Mouse (Mus musculus): ENCODE results near the gene Ang5.
"Not testable (repeated sequence)": the region's sequence is repeated elsewhere in the genome, so short reads cannot be mapped to it uniquely, and the experiment has no call there.

Ang5 gene
- long read RNA-seq, experiment 1 = 0 reads
- long read RNA-seq, experiment 2 = 0 reads

- intact Hi-C loops (cut with DNase I) = not testable (repeated sequence)
Measured at GRCm38 (mm10) chr14:43956769-43957168, at the start of gene Ang5. Gene Ang5 (plus strand): TSS chr14:43957069.

DNA sequence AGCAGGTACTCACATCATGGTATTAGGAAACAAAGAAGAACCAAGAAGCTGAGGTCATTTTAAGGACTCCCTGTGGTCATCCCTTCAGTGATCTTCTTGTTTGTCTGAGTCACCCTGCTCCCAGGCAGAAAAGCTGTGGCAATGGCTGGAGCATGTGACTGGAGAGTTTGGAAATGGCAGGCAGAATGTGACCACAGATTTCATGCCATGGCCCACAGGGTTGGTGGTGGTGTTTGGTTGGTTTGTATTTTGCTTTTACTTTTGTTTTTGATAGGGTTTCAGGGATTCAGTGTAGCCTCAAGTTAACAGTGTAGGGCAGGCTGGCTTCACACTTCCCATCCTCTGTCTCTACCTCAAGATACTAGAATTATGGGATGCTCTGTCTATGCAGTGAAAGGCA lies 38.7 kb upstream of the Ang5 start:
- intact Hi-C loops (cut with DNase I) = not testable (repeated sequence)

DNA sequence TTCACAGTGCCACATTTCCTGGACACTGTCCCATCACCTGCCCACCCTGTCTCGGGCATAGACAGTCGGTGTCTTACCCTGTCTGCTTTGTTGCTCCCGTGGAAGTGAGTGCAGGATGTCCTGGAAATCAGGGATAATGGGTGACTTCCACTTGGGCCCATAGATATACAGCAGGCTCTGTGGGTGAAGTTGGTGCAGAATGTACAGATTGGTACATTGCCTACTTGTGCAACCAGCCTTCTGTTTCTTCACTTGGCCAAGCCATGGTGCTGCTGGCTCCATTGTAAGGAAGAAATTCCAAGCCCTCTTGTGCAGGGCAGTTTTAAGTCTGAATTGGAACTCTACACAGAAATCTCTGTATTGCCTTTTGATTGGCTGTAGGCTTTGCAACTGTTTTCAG lies 33.4 kb upstream of the Ang5 start, which contains the start of gene Ear10:
Ear10 (minus strand) TSS at position 101 of the 400 bp plus-strand sequence.
- intact Hi-C loops (cut with DNase I) = loop anchor here (10.0 kb wide), 1 partner anchor 61 kb away; no protein-coding TSS in a partner anchor

- intact Hi-C loops (cut with DNase I) = loop anchor here (10.0 kb wide), 1 partner anchor 60 kb away; no protein-coding TSS in a partner anchor
Measured at GRCm38 (mm10) chr14:43924688-43925403, 32.0 kb upstream of the Ang5 start, which contains the start of gene Gm8113. Gene Gm8113 (plus strand): TSS chr14:43925390.

DNA sequence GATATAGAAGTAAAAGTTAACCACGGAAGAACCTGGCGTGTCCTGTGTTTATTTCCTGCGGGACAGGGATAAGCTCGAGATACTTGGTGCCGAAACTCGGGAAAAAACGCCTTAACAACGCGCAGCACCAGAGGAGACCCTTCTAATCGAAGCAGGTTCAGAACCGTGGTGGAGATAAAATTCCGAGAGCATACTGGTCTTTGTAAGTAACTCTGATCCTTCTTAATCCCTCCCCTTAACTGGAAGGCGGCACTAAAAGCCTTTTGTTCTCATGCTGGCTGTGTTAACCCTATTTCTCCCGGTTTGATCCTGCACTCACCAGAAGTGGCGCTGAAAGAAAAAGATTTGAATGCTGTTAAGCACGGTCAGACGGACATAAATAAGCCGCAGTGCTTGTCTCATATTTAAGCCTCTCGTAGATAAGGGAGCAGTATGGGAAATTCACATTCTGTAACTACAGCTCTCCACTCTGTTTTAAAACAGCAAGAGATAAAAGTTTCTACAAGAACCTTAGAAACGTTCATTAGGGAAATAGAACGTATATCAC lies 31.4 kb upstream of the Ang5 start:
- intact Hi-C loops (cut with DNase I) = loop anchor here (10.0 kb wide), 1 partner anchor 59 kb away; no protein-coding TSS in a partner anchor

- intact Hi-C loops (cut with DNase I) = not testable (repeated sequence)
Measured at GRCm38 (mm10) chr14:43932991-43933390, 23.9 kb upstream of the Ang5 start.

DNA sequence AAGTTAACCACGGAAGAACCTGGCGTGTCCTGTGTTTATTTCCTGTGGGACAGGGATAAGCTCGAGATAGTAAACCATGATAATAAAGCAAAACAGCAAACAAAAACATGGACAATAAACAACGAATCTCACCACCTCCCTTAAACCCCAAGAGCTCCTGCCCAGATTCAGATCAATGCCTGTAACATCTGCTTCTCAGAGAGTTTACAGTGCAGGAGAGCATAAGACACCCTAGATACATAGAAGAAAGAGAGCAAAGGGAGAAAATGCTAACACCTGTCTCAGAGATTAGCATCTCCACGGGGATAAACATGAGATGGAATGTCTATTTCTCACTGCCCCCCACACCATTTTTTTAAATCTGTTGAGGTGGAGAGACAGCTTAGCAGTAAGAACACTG lies 23.5 kb upstream of the Ang5 start:
- intact Hi-C loops (cut with DNase I) = not testable (repeated sequence)

DNA sequence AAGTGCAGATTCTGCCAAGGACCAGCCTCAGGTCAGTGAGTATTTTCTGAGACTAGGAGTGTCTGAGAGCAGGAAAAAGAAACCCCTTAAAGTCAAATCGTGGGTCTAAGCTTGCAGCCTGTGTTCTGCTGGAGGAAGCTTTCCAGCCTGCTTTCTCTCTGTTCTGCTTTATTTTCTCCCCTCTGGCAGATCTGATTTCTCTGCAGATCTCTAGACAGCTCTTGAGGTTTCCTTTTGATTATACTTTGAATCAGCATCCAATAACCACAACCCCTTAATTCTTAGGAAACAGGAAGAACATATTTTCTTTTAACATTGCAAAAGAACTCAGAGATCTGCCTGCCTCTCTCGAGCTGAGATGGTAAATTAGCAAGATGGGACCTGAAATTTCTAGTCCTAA lies 3.5 kb upstream of the Ang5 start:
- intact Hi-C loops (cut with DNase I) = not testable (repeated sequence)

DNA sequence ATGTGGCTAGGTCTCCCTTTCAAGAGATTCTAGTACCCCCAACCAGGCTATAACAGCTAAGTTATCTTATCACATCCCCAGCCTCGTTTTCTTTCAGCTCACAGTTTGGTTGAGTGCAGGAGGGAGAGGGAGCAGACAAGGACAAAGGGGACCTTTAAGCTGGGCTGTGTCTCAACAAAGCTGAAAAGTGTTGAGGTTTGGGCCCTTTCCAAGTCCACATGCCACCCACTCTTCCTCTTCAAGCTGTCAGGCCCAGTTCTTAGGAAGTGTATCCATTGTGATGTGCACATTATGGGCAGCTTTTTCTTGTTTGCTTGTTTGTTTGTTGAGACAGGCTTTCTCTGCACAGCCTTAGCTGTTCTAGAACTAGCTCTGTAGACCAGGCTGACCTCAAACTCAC lies 1.8 kb upstream of the Ang5 start:
- intact Hi-C loops (cut with DNase I) = not testable (repeated sequence)

- intact Hi-C loops (cut with DNase I) = loop anchor here (10.0 kb wide), 1 partner anchor 59 kb away; the partner anchor contains the start of genes Ear10 and Gm8113
Measured at GRCm38 (mm10) chr14:43983454-43983853, 26.6 kb downstream of the Ang5 start.

GRCm38 (mm10) chr14:43983897-43984296 lies 27.0 kb downstream of the Ang5 start:
- intact Hi-C loops (cut with DNase I) = loop anchor here (10.0 kb wide), 1 partner anchor 59 kb away; the partner anchor contains the start of genes Ear10 and Gm8113

GRCm38 (mm10) chr14:43986147-43986546 lies 29.3 kb downstream of the Ang5 start:
- intact Hi-C loops (cut with DNase I) = loop anchor here (10.0 kb wide), 1 partner anchor 61 kb away; the partner anchor contains the start of genes Ear10 and Gm8113

- intact Hi-C loops (cut with DNase I) = loop anchor here (10.0 kb wide), 1 partner anchor 63 kb away; the partner anchor contains the start of genes Ear10 and Gm8113
Measured at GRCm38 (mm10) chr14:43987404-43987803, 30.5 kb downstream of the Ang5 start.

DNA sequence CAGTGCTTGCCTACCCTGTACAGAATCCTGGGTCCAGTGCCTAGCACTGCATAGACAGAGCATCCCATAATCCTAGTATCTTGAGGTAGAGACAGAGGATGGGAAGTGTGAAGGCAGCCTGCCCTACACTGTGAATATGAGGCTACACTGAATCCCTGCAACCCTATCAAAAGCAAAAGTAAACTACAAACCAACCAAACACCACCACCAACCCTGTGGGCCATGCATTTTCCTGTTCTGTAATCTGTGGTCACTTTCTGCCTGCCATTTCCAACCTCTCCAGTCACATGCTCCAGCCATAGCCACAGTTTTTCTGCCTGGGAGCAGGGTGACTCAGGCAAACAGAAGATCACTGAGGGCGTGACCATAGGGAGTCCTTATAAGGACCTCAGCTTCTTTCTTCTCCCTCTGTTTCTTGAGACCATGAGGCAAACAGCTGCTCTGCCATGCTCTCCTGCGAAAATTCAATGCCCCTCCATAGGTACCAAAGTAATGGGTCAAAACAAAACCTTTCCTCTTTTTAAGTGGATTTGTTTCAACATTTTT lies 41.7 kb downstream of the Ang5 start:
- intact Hi-C loops (cut with DNase I) = not testable (repeated sequence)

DNA sequence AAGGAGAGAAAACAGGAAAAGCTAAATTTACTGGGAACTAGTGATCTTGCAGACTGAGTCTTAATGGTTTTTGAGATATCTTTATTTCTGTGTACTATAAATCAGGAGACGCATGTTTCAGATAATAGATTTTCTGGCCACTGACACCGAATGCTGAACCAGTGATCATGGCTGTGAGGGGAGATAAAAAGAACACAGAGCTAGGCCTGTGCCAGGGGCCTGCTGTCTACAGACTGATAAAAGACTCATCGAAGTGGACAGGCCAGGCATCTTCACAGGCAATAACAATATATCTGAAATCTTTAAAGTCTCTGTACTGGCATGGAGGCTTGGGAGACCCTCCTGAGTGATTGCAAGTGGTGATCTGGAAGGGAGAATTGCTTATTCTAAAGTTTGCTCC lies 44.7 kb downstream of the Ang5 start:
- intact Hi-C loops (cut with DNase I) = no loop called here

DNA sequence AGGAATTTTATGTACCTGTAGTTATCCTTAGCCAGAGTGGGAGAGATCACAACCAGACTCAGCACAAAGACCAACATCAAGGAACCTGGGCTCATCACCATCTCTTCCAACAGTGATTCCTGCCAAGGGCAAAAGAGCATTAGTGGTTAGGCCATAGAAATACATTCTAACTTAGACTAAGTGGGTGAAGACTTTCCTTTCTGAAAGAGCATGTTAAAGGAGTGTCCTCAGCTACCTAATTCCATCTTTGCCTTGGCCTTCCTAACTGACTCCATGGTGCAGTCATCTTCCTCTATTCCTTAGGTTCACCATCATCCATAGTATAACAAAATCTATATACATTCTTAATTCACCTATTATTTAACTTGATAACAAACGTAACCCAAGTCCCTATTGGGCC lies 45.3 kb downstream of the Ang5 start, which contains the start of gene Ang6:
Ang6 (minus strand) TSS at position 101 of the 400 bp plus-strand sequence.
- intact Hi-C loops (cut with DNase I) = no loop called here

- intact Hi-C loops (cut with DNase I) = not testable (repeated sequence)
Measured at GRCm38 (mm10) chr14:44008021-44008420, 51.2 kb downstream of the Ang5 start.

GRCm38 (mm10) chr14:44009686-44010085 lies 52.8 kb downstream of the Ang5 start:
- intact Hi-C loops (cut with DNase I) = not testable (repeated sequence)

All from adrenal gland (tissue).